Mouse (Mus musculus): ENCODE data around the gene Pigk. TPM values are rescaled to one million over a fixed set of nuclear protein-coding genes. Genes with fewer than 3 reads are reported as not detected.

Gene Pigk
- polyA plus RNA-seq, 1 experiment from 2014 or later, result 42.9 TPM

DNA sequence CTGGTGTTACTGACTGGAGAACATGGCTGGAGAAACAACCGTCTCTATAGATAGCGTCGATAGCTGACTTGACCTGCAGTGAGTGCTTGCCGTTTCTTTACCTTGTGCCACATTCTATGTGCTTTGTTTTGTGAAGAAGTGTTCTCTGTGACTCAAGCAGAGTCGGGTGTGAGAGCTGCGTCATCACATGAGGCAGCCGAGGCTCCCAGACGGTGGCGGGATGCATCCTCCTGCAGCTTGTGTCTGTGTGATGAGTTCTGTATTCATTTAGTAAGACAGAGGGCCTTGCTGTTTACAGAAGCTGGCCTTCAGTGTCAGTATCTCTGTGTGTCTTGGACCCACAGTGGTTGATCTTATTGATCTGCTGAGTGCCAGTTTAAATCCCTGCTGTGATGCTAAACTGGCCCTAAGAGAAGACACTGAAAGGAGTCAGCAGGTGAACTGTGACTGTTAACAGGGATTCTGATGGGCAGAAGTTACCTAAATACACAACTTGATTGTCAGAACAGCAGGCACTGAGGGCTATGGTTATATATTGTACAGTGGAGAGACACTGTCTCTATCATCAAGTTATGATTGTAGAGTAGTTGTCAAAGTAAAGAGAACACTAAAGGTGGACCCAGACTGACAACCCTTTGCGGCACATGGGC, 21.8 kb downstream of the Pigk start:
- WGBS, result 60% methylated on average over 10 of the region's 10 CpGs
- no peak overlapping the region for H3K27ac ChIP-seq (ENCODE audit: low read depth)
- no peak for ATAC-seq (replicated peaks; ENCODE audit: low FRiP score, low TSS enrichment, low read depth)
- no peaks in the 10 kb centered on the region for H3K27me3 ChIP-seq (replicated peaks; ENCODE audit: control insufficient read depth, insufficient read depth, low read length)
- no peak overlapping the region for H3K4me3 ChIP-seq (ENCODE audit: low read depth, low read length)
- no peak overlapping the region for H3K9ac ChIP-seq (ENCODE audit: low read length)
- H3K4me1 ChIP-seq (replicated peaks; ENCODE audit: control insufficient read depth, insufficient read depth, low read length), result no peaks in the 10 kb centered on the region
- H3K4me2 ChIP-seq (ENCODE audit: low read length), result no peak overlapping the region
- H3K36me3 ChIP-seq (ENCODE audit: control insufficient read depth, insufficient read depth, low read length), result no peaks in the 10 kb centered on the region
- peak; percentile 32 for DNase-seq (ENCODE audit: low spot score)
- H3K9me3 ChIP-seq (ENCODE audit: control insufficient read depth, low read length), result no peaks in the 10 kb centered on the region

DNA sequence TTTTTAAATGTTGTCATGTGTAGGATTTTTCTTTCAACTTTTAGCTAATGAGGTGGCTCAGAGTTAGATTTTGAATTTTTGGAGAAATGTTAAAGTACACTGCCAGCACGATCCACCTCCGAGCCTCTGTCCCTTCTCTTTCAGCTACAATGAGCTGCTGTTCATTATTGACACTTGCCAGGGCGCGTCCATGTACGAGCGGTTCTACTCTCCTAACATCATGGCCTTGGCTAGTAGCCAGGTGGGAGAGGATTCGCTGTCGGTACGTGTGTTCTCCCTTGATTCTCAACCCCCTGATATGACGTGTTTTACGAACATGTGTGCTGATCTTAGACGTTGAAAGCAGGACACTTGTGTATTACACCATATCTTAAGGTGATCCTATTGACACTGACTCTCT, 30.4 kb downstream of the Pigk start:
- WGBS, result 89% methylated on average over 12 of the region's 12 CpGs
- Histone ChIP-seq H3K36me3 (ENCODE audit: control insufficient read depth, insufficient read depth, low read length) (peaks cover 5% of the 10 kb centered on the region; the same call in 1 of the 2 replicates), H3K9me3 (ENCODE audit: control insufficient read depth, low read length) (no peaks in the 10 kb centered on the region), H3K4me3 (ENCODE audit: low read depth, low read length) (no peak overlapping the region), H3K4me2 (ENCODE audit: low read length) (no peak overlapping the region), H3K4me1 (replicated peaks; ENCODE audit: control insufficient read depth, insufficient read depth, low read length) (no peaks in the 10 kb centered on the region), H3K27ac (ENCODE audit: low read depth) (no peak overlapping the region), H3K27me3 (replicated peaks; ENCODE audit: control insufficient read depth, insufficient read depth, low read length) (no peaks in the 10 kb centered on the region), H3K9ac (ENCODE audit: low read length) (no peak overlapping the region)
- DNase-seq (ENCODE audit: low spot score), result peak; percentile 35
- ATAC-seq (replicated peaks; ENCODE audit: low FRiP score, low TSS enrichment, low read depth), result no peak

DNA sequence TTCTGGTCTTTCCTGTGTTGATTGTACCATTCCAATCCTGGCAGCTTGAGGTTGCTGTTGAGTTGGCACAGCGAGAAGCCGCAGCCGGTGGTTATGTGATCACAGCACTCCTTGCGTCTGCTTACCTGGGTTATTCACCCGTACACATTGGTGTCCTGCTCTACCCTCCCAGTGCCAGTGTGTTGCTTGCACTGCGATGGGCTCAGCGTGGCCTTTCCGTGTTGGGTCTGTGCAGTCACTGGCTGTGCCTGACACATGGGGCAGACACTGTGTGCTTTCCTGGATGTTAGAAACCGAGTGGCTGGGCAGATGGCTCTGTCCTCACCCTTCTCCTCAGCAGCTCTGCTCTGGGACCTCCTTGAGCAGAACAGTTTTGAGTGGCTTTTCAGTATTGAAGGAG, 31.7 kb downstream of the Pigk start:
- Histone ChIP-seq H3K9me3 (ENCODE audit: control insufficient read depth, low read length) (no peaks in the 10 kb centered on the region), H3K4me1 (replicated peaks; ENCODE audit: control insufficient read depth, insufficient read depth, low read length) (no peaks in the 10 kb centered on the region)
- 96% methylated on average over 9 of the region's 9 CpGs for WGBS

DNA sequence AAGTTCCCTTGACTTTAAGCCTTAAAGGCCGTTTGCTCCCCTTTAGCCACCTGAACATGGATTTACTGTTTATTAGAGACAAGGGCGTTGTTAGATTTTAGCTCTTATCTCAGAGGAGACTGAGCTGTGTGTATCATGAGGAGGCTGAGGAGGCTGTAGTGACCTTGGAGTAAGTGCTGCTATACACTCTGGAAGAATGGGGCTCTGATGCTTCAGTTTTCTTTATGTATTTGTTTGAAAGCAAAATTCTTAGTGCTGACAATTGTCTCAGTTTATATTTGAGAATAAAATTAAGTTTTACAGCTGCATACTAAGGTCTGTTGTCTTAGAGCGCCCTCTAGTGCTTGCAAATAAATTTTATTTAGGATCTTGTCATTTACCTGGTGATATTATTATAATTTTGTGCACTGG, 35.6 kb downstream of the Pigk start:
- H3K4me3 ChIP-seq (ENCODE audit: low read depth, low read length), result no peak overlapping the region
- no peaks in the 10 kb centered on the region for H3K27me3 ChIP-seq (replicated peaks; ENCODE audit: control insufficient read depth, insufficient read depth, low read length)
- ATAC-seq (replicated peaks; ENCODE audit: low FRiP score, low TSS enrichment, low read depth) (no peak), DNase-seq (ENCODE audit: low spot score) (no peak)
- no peak overlapping the region for H3K27ac ChIP-seq (ENCODE audit: low read depth)
- no peak overlapping the region for H3K9ac ChIP-seq (ENCODE audit: low read length)
- no peaks in the 10 kb centered on the region for H3K4me1 ChIP-seq (replicated peaks; ENCODE audit: control insufficient read depth, insufficient read depth, low read length)
- H3K9me3 ChIP-seq (ENCODE audit: control insufficient read depth, low read length), result 0 out of 2 replicates have a peak, but pooled peaks cover 6% of the 10 kb centered on the region
- no peak overlapping the region for H3K4me2 ChIP-seq (ENCODE audit: low read length)
- 0 out of 2 replicates have a peak, but pooled peaks cover 5% of the 10 kb centered on the region for H3K36me3 ChIP-seq (ENCODE audit: control insufficient read depth, insufficient read depth, low read length)
- WGBS, result 28% methylated on average over 3 of the region's 3 CpGs

More for the DNA sequence above, 31.7 kb downstream of the Pigk start:
- H3K4me3 ChIP-seq (ENCODE audit: low read depth, low read length), result no peak overlapping the region
- no peaks in the 10 kb centered on the region for H3K27me3 ChIP-seq (replicated peaks; ENCODE audit: control insufficient read depth, insufficient read depth, low read length)
- H3K9ac ChIP-seq (ENCODE audit: low read length), result no peak overlapping the region
- no peak overlapping the region for H3K4me2 ChIP-seq (ENCODE audit: low read length)
- H3K27ac ChIP-seq (ENCODE audit: low read depth), result no peak overlapping the region
- H3K36me3 ChIP-seq (ENCODE audit: control insufficient read depth, insufficient read depth, low read length), result peaks cover 5% of the 10 kb centered on the region; the same call in 1 of the 2 replicates
- ATAC-seq (replicated peaks; ENCODE audit: low FRiP score, low TSS enrichment, low read depth) (no peak), DNase-seq (ENCODE audit: low spot score) (peak; percentile 39)

DNA sequence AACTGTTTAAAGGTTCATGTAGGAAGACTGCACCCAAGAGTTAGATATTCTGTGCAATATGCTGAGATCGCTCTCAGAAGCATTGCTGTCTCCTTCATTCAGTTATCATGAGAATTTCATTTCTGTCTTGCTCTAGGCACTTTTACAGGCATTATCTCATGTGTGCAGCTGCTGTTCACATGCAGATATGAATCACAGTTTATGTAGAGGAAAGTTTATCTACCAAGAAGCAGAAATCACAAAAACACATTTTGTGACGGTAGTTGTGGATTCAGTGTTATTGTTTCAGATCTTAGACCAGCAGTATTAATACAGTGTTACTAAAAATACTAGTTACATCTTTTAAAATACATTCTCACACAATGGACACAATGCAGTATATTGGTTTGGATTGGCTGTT, 36.0 kb downstream of the Pigk start:
- H3K27me3 ChIP-seq (replicated peaks; ENCODE audit: control insufficient read depth, insufficient read depth, low read length), result no peaks in the 10 kb centered on the region
- H3K36me3 ChIP-seq (ENCODE audit: control insufficient read depth, insufficient read depth, low read length), result 0 out of 2 replicates have a peak, but pooled peaks cover 5% of the 10 kb centered on the region
- 72% methylated on average over 2 of the region's 2 CpGs for WGBS
- no peak overlapping the region for H3K27ac ChIP-seq (ENCODE audit: low read depth)
- DNase-seq (ENCODE audit: low spot score), result no peak
- no peak for ATAC-seq (replicated peaks; ENCODE audit: low FRiP score, low TSS enrichment, low read depth)
- H3K9me3 ChIP-seq (ENCODE audit: control insufficient read depth, low read length), result 0 out of 2 replicates have a peak, but pooled peaks cover 6% of the 10 kb centered on the region
- no peak overlapping the region for H3K4me3 ChIP-seq (ENCODE audit: low read depth, low read length)
- H3K9ac ChIP-seq (ENCODE audit: low read length), result no peak overlapping the region
- no peak overlapping the region for H3K4me2 ChIP-seq (ENCODE audit: low read length)
- H3K4me1 ChIP-seq (replicated peaks; ENCODE audit: control insufficient read depth, insufficient read depth, low read length), result no peaks in the 10 kb centered on the region

DNA sequence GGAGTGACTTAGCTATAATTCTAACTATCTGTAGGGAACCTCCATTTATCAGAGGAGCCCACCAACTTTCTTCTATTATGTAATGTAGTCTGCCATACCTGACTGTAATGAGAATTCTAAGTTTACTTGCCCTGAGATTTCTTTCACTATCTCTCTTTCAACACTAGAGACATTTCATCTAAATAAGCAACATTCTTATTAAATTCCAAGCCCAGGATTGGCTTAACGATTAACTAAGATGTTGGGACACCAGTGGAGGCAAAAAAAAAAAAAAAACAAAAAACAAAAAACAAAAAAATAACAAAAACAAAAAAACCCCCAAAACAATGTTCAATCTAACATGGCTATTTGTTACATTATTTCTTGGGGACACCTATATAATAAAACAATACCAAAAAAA, 39.0 kb downstream of the Pigk start:
- H3K27ac ChIP-seq (ENCODE audit: low read depth), result no peak overlapping the region
- H3K9ac ChIP-seq (ENCODE audit: low read length), result no peak overlapping the region
- H3K4me3 ChIP-seq (ENCODE audit: low read depth, low read length), result no peak overlapping the region
- no peak for ATAC-seq (replicated peaks; ENCODE audit: low FRiP score, low TSS enrichment, low read depth)
- H3K4me2 ChIP-seq (ENCODE audit: low read length), result no peak overlapping the region
- WGBS, result 100% methylated on average over 1 of the region's 1 CpGs
- 0 out of 2 replicates have a peak, but pooled peaks cover 5% of the 10 kb centered on the region for H3K36me3 ChIP-seq (ENCODE audit: control insufficient read depth, insufficient read depth, low read length)
- DNase-seq (ENCODE audit: low spot score), result no peak
- 0 out of 2 replicates have a peak, but pooled peaks cover 6% of the 10 kb centered on the region for H3K9me3 ChIP-seq (ENCODE audit: control insufficient read depth, low read length)
- no peaks in the 10 kb centered on the region for H3K4me1 ChIP-seq (replicated peaks; ENCODE audit: control insufficient read depth, insufficient read depth, low read length)
- H3K27me3 ChIP-seq (replicated peaks; ENCODE audit: control insufficient read depth, insufficient read depth, low read length), result no peaks in the 10 kb centered on the region

DNA sequence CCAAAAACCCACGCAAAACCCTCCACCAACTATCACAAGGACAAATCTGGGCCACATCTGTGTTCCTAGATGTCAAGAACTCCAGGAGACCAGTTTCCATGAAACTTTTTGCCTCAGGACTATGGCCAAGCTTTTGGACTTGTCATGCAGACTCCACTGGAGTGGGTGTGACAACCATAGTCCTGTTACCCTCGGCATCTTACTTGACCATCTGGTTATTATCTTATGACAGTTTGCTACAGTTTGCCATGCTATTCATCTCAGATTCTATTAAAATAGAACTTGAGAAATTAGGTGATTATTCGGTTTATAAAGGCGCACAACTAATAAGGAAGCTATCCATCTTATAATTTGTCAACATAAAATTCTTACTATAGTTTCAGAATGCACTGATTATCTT, 39.4 kb downstream of the Pigk start:
- Histone ChIP-seq H3K9me3 (ENCODE audit: control insufficient read depth, low read length) (0 out of 2 replicates have a peak, but pooled peaks cover 6% of the 10 kb centered on the region), H3K4me1 (replicated peaks; ENCODE audit: control insufficient read depth, insufficient read depth, low read length) (no peaks in the 10 kb centered on the region), H3K9ac (ENCODE audit: low read length) (no peak overlapping the region), H3K27me3 (replicated peaks; ENCODE audit: control insufficient read depth, insufficient read depth, low read length) (no peaks in the 10 kb centered on the region), H3K36me3 (ENCODE audit: control insufficient read depth, insufficient read depth, low read length) (0 out of 2 replicates have a peak, but pooled peaks cover 5% of the 10 kb centered on the region), H3K27ac (ENCODE audit: low read depth) (no peak overlapping the region), H3K4me3 (ENCODE audit: low read depth, low read length) (no peak overlapping the region), H3K4me2 (ENCODE audit: low read length) (no peak overlapping the region)
- whole genome bisulfite sequencing, result 83% methylated on average over 4 of the region's 4 CpGs
- ATAC-seq (replicated peaks; ENCODE audit: low FRiP score, low TSS enrichment, low read depth) (no peak), DNase-seq (ENCODE audit: low spot score) (no peak)

DNA sequence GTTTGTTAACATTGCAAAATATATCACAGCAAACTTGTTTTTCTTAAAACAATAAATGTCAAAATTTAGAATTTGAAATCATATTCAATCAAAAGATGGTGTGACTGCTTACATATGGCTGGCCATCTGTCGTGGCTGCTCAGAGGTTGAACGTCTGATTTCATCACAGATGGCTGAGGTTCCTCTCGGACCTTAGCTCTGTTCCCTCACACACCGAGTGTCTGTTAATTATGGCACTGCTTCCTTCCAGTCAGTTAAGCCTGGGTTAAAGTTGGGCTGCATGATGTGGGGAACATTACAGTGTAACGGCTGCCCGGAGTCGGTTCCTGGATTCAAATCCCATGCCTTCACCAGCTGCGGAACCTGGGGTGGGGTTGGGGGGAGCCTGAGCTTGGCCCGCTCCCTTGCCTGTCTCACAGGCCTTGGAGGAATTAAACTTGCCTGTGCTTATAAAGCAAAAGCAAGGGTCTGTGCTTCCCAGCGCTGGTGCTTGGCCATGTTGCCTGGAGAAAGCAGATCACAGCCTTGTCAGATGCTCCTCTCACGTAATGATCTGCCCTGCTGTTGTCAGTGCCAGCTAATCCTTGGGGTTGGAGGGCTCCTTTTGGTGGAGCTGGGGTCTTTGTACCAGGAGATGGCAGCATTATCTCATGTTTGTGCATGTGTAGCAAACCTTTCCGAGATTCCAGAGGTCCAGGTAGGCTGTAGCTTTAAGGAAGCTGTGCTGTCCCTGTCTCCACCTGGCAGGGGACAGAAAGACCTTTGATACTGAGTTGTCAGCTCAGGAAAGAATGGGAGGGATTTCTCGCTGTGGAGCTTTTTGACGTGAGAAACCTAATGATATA, 40.2 kb downstream of the Pigk start:
- H3K4me2 ChIP-seq (ENCODE audit: low read length), result no peak overlapping the region
- H3K36me3 ChIP-seq (ENCODE audit: control insufficient read depth, insufficient read depth, low read length), result 0 out of 2 replicates have a peak, but pooled peaks cover 5% of the 10 kb centered on the region
- no peak for DNase-seq (ENCODE audit: low spot score)
- 0 out of 2 replicates have a peak, but pooled peaks cover 6% of the 10 kb centered on the region for H3K9me3 ChIP-seq (ENCODE audit: control insufficient read depth, low read length)
- H3K9ac ChIP-seq (ENCODE audit: low read length), result no peak overlapping the region
- H3K27me3 ChIP-seq (replicated peaks; ENCODE audit: control insufficient read depth, insufficient read depth, low read length), result no peaks in the 10 kb centered on the region
- ATAC-seq (replicated peaks; ENCODE audit: low FRiP score, low TSS enrichment, low read depth), result no peak
- 73% methylated on average over 14 of the region's 14 CpGs for WGBS
- no peak overlapping the region for H3K27ac ChIP-seq (ENCODE audit: low read depth)
- H3K4me3 ChIP-seq (ENCODE audit: low read depth, low read length), result no peak overlapping the region
- H3K4me1 ChIP-seq (replicated peaks; ENCODE audit: control insufficient read depth, insufficient read depth, low read length), result no peaks in the 10 kb centered on the region
